Mouse (Mus musculus): Measurements from ENCODE around the gene Edc3. TPM values are rescaled to one million over a fixed set of nuclear protein-coding genes. Genes with fewer than 3 reads are reported as not detected.

Edc3 gene
- polyA plus RNA-seq (2012), result 0.40 and 0.69 TPM in 2 replicates

- Histone ChIP-seq H3K4me1 (ENCODE audit: control insufficient read depth) (peaks cover 23% of the 10 kb centered on the region), H3K27me3 (ENCODE audit: control insufficient read depth) (no peaks in the 10 kb centered on the region), H3K36me3 (ENCODE audit: control insufficient read depth) (peaks cover 15% of the 10 kb centered on the region), H3K4me3 (replicated peaks) (peak within 1 kb of the TSS; percentile 92), H3K9me3 (ENCODE audit: control insufficient read depth, low read length) (peaks cover 6% of the 10 kb centered on the region)
- TF ChIP-seq GATA1 (IDR thresholded peaks at IDR 0.05; ENCODE audit: low read length), result no peak
- no peak for TF ChIP-seq TAL1 (IDR thresholded peaks at IDR 0.05; ENCODE audit: low read length)
These were observed at the start of gene Edc3 for GRCm38 (mm10) chr9:57708068-57708719. Gene Edc3, plus strand, starts transcription at chr9:57708540.

DNA sequence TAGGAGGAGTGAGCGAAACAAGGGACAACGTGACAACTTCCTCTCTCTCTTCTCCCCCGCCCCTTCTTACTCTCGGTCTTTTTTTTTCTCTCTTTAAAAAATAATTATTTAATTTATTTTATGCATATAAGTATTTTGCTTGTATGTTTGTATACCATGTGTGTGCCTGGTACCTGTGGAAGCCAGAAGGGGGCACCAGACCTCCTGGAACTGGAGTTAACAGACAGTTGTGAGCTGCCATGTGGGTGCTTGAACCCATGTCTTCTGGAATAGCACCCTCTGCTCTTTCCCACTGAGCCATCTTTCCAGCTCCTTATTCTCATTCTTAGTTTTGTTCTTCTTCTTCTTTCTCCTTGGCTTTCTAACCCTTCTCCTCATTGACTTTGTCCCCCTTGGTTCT is 49.4 kb upstream of the Edc3 start:
- H3K9me3 ChIP-seq (ENCODE audit: control insufficient read depth, low read length), result no peaks in the 10 kb centered on the region
- H3K36me3 ChIP-seq (ENCODE audit: control insufficient read depth), result no peaks in the 10 kb centered on the region
- H3K4me1 ChIP-seq (ENCODE audit: control insufficient read depth), result peaks cover 32% of the 10 kb centered on the region
- H3K27me3 ChIP-seq (ENCODE audit: control insufficient read depth), result no peaks in the 10 kb centered on the region
- no peak for TF ChIP-seq GATA1 (IDR thresholded peaks at IDR 0.05; ENCODE audit: low read length)
- no peak for TF ChIP-seq TAL1 (IDR thresholded peaks at IDR 0.05; ENCODE audit: low read length)
- no peak overlapping the region for H3K4me3 ChIP-seq (replicated peaks)

- no peaks in the 10 kb centered on the region for H3K9me3 ChIP-seq (ENCODE audit: control insufficient read depth, low read length)
- TF ChIP-seq TAL1 (IDR thresholded peaks at IDR 0.05; ENCODE audit: low read length) (no peak), GATA1 (IDR thresholded peaks at IDR 0.05; ENCODE audit: low read length) (no peak)
- no peak overlapping the region for H3K4me3 ChIP-seq (replicated peaks)
- no peaks in the 10 kb centered on the region for H3K36me3 ChIP-seq (ENCODE audit: control insufficient read depth)
- no peaks in the 10 kb centered on the region for H3K27me3 ChIP-seq (ENCODE audit: control insufficient read depth)
- H3K4me1 ChIP-seq (ENCODE audit: control insufficient read depth), result peaks cover 32% of the 10 kb centered on the region
These were observed 48.6 kb upstream of the Edc3 start for GRCm38 (mm10) chr9:57659774-57660173.

GRCm38 (mm10) chr9:57660501-57660900 is 47.8 kb upstream of the Edc3 start:
- Histone ChIP-seq H3K36me3 (ENCODE audit: control insufficient read depth) (no peaks in the 10 kb centered on the region), H3K27me3 (ENCODE audit: control insufficient read depth) (no peaks in the 10 kb centered on the region), H3K4me3 (replicated peaks) (peak overlapping the region; percentile 0), H3K9me3 (ENCODE audit: control insufficient read depth, low read length) (no peaks in the 10 kb centered on the region), H3K4me1 (ENCODE audit: control insufficient read depth) (peaks cover 32% of the 10 kb centered on the region)
- TF ChIP-seq TAL1 (IDR thresholded peaks at IDR 0.05; ENCODE audit: low read length) (peak; percentile 79), GATA1 (IDR thresholded peaks at IDR 0.05; ENCODE audit: low read length) (peak; percentile 87)

- Histone ChIP-seq H3K4me1 (ENCODE audit: control insufficient read depth) (peaks cover 24% of the 10 kb centered on the region), H3K36me3 (ENCODE audit: control insufficient read depth) (no peaks in the 10 kb centered on the region), H3K9me3 (ENCODE audit: control insufficient read depth, low read length) (no peaks in the 10 kb centered on the region), H3K27me3 (ENCODE audit: control insufficient read depth) (no peaks in the 10 kb centered on the region), H3K4me3 (replicated peaks) (no peak overlapping the region)
- TF ChIP-seq GATA1 (IDR thresholded peaks at IDR 0.05; ENCODE audit: low read length) (no peak), TAL1 (IDR thresholded peaks at IDR 0.05; ENCODE audit: low read length) (no peak)
These were observed 46.8 kb upstream of the Edc3 start for GRCm38 (mm10) chr9:57661552-57661951.

- no peak for TF ChIP-seq TAL1 (IDR thresholded peaks at IDR 0.05; ENCODE audit: low read length)
- no peak for TF ChIP-seq GATA1 (IDR thresholded peaks at IDR 0.05; ENCODE audit: low read length)
- no peak overlapping the region for H3K4me3 ChIP-seq (replicated peaks)
- peaks cover 29% of the 10 kb centered on the region for H3K4me1 ChIP-seq (ENCODE audit: control insufficient read depth)
- H3K9me3 ChIP-seq (ENCODE audit: control insufficient read depth, low read length), result no peaks in the 10 kb centered on the region
- no peaks in the 10 kb centered on the region for H3K27me3 ChIP-seq (ENCODE audit: control insufficient read depth)
- no peaks in the 10 kb centered on the region for H3K36me3 ChIP-seq (ENCODE audit: control insufficient read depth)
These were observed 43.7 kb upstream of the Edc3 start for GRCm38 (mm10) chr9:57664616-57665015.

DNA sequence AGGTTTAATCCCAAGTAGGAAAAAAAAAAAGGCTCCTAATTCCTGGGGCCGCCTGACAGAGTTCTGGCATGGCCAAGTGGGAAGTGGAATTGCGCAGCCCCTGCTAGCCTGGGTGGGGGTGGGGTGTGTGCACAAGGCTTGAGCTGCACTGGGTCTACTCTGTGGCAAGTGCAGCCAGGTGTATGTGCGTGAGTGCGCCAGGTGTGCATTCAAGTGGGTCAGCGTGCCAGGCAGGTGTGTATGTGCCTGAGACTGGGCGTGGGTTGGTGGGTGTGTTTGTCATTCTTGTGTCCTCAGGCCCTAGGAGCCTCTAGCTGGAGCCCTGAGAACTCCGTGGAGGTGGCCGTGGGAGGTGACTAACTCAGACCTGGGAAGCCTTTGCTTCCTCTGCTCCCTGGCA is 41.8 kb upstream of the Edc3 start:
- Histone ChIP-seq H3K4me3 (replicated peaks) (no peak overlapping the region), H3K36me3 (ENCODE audit: control insufficient read depth) (no peaks in the 10 kb centered on the region), H3K9me3 (ENCODE audit: control insufficient read depth, low read length) (no peaks in the 10 kb centered on the region), H3K4me1 (ENCODE audit: control insufficient read depth) (peaks cover 10% of the 10 kb centered on the region), H3K27me3 (ENCODE audit: control insufficient read depth) (no peaks in the 10 kb centered on the region)
- no peak for TF ChIP-seq GATA1 (IDR thresholded peaks at IDR 0.05; ENCODE audit: low read length)
- TF ChIP-seq TAL1 (IDR thresholded peaks at IDR 0.05; ENCODE audit: low read length), result no peak

GRCm38 (mm10) chr9:57667136-57667535 is 41.2 kb upstream of the Edc3 start:
- H3K4me3 ChIP-seq (replicated peaks), result no peak overlapping the region
- no peaks in the 10 kb centered on the region for H3K9me3 ChIP-seq (ENCODE audit: control insufficient read depth, low read length)
- no peaks in the 10 kb centered on the region for H3K36me3 ChIP-seq (ENCODE audit: control insufficient read depth)
- peaks cover 7% of the 10 kb centered on the region for H3K4me1 ChIP-seq (ENCODE audit: control insufficient read depth)
- H3K27me3 ChIP-seq (ENCODE audit: control insufficient read depth), result no peaks in the 10 kb centered on the region
- no peak for TF ChIP-seq TAL1 (IDR thresholded peaks at IDR 0.05; ENCODE audit: low read length)
- no peak for TF ChIP-seq GATA1 (IDR thresholded peaks at IDR 0.05; ENCODE audit: low read length)

GRCm38 (mm10) chr9:57667817-57668216 is 40.5 kb upstream of the Edc3 start:
- no peaks in the 10 kb centered on the region for H3K36me3 ChIP-seq (ENCODE audit: control insufficient read depth)
- H3K27me3 ChIP-seq (ENCODE audit: control insufficient read depth), result no peaks in the 10 kb centered on the region
- TF ChIP-seq GATA1 (IDR thresholded peaks at IDR 0.05; ENCODE audit: low read length) (no peak), TAL1 (IDR thresholded peaks at IDR 0.05; ENCODE audit: low read length) (no peak)
- no peak overlapping the region for H3K4me3 ChIP-seq (replicated peaks)
- H3K9me3 ChIP-seq (ENCODE audit: control insufficient read depth, low read length), result no peaks in the 10 kb centered on the region
- H3K4me1 ChIP-seq (ENCODE audit: control insufficient read depth), result peaks cover 5% of the 10 kb centered on the region

GRCm38 (mm10) chr9:57668277-57668676 is 40.1 kb upstream of the Edc3 start:
- H3K36me3 ChIP-seq (ENCODE audit: control insufficient read depth), result no peaks in the 10 kb centered on the region
- H3K27me3 ChIP-seq (ENCODE audit: control insufficient read depth), result no peaks in the 10 kb centered on the region
- TF ChIP-seq GATA1 (IDR thresholded peaks at IDR 0.05; ENCODE audit: low read length) (no peak), TAL1 (IDR thresholded peaks at IDR 0.05; ENCODE audit: low read length) (no peak)
- no peak overlapping the region for H3K4me3 ChIP-seq (replicated peaks)
- H3K4me1 ChIP-seq (ENCODE audit: control insufficient read depth), result peaks cover 5% of the 10 kb centered on the region
- H3K9me3 ChIP-seq (ENCODE audit: control insufficient read depth, low read length), result no peaks in the 10 kb centered on the region
